Mouse (Mus musculus) erythroblast, adult 5-6 weeks (primary cell): ENCODE data around the gene Nmrk1. TPM values are rescaled to one million over a fixed set of nuclear protein-coding genes. Genes with fewer than 3 reads are reported as not detected.
A peak's percentile ranks its signal among the peaks of the same experiment; 100 is the strongest.
"Not testable (repeated sequence)": the region's sequence is repeated elsewhere in the genome, so short reads cannot be mapped to it uniquely, and the experiment has no call there.

Source experiments
- ATAC-seq: replicated peaks from 2 replicates; pipeline ENCODE4 v1.8.0; 2016; ENCODE audit warnings: moderate number of reproducible peaks, mild to moderate bottlenecking, moderate TSS enrichment, inconsistent platforms; ENCODE audit not compliant: poor library complexity, low FRiP score, severe bottlenecking
- total RNA-seq, 2 experiments: library from RNA; stranded (forward) in 1 of 2; stranded (reverse) in 1 of 2; fragments of 150-400 nt in 1 of 2; fragments of 200-764, 138-1000 nt in 1 of 2; gene quantifications; 2 replicates each; pipeline versions ENCODE4 v1.2.3 to v1.2.4; 2015 to 2017; ENCODE audit warnings: low replicate concordance in 2 of 2

The Nmrk1 gene
- total RNA-seq (2015; ENCODE audit: low replicate concordance) (0.63 and 1.7 TPM in 2 replicates), total RNA-seq (2017; ENCODE audit: low replicate concordance) (1.1 and 1.8 TPM in 2 replicates)

DNA sequence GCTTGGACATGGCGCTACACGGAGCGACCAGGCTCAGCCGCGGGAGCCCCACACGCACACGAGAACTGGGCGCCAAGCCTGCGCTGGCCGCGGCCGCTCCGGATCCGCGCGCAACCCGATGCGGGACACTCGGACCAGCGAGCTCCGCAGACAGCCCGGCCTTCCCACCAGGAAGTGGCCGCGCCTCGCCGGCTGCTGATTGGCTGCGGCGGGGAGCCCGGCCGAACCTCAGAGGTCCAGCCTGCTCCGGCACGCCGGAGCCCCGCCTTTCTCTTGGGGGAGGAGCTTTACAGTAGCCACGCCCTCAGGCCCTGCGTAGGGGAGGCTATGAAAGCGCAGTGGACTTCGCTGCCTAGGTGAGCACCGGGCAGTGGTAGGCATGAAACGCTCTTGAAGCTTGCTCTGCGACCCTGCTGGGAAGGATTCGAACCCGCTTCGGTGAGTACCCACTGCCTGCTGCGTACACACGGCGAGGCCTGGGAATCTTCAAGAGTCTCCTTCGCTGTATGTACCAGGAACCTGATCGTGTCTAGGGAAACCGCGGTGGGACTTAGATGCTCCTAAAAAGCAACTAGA lies at the start of gene Nmrk1, which contains the start of gene Ostf1:
TSS of gene Nmrk1 (plus strand) at position 307 of the 576 bp plus-strand sequence.
TSS of gene Ostf1 (minus strand) at position 180 of the 576 bp plus-strand sequence.
- ATAC-seq: peak; percentile 98

DNA sequence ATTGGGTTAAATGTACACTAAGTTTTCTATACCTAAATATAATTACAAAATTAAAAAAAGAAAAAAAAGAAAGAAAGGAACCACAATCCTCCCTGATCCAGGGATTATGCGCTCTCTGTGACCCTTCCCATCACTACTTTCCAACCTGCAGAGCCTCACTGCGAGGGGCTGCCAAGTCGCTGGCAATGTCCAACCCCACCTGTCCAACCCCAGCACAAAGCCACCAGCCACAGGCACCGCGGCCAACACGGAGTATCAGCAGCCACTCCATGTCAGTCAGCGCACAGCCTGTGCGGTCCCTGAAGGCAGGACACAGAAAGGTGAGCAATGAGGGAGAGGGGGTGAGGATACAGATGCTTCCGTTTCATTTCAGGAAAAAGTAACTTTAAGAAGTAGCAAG lies 49.5 kb upstream of the Nmrk1 start:
- no peak for ATAC-seq

DNA sequence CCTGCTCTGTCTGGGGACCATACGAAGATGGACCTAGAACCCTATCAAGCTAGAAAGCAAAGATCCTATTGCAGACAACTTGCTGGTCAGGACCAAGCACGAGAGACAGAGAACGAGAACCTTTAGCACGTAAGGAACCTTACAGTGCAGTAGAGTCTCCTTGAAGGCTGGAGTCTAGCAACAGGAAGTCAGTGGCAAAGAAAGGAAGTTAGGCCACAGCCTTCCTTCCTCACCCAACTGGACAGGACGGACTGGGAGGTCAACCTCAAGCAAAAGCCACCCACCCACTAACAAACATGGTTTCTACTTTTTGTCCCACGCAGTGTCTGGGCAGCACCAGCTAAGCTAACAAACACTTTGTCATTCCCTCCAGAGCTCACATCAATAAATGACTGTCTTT lies 48.9 kb upstream of the Nmrk1 start:
- ATAC-seq: no peak

DNA sequence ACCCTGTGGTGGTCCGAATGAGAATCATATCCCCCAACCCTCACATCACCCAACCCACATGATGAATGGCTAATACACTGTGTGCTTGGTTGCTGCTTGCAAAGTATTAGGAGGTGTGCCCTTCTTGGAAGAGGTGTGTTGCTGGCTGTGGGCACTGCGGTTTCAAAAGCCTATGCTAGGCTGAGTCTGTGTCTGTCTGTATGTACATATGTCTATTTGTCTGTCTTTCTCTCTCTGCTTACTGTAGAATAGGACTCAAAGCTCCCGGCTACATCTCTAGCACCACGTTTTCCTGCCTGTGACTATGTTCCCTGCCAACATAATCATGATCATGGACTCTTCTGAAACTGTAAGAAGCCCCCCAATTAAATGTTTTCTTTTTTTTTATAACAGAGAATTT lies 48.0 kb upstream of the Nmrk1 start:
- ATAC-seq: no peak

DNA sequence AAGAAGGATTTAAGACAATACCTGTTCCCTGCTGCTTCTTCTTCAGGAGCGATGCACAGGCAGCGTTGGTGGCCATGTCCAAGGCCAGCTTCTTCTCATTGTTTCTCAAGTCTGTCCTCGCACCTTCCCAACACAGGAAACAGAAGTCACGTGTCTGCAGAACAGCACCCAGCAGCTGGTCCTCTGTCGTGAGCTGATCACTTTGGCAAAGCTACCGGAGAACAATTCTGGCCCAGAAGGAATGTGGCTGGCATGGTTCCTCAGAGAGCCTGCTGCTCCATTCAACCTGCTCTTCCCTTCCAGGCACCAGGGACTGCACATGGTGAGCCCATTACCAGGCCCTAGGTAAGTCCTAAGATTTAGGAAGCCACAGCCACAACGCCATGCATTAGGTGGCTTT lies 47.1 kb upstream of the Nmrk1 start:
- ATAC-seq: no peak

DNA sequence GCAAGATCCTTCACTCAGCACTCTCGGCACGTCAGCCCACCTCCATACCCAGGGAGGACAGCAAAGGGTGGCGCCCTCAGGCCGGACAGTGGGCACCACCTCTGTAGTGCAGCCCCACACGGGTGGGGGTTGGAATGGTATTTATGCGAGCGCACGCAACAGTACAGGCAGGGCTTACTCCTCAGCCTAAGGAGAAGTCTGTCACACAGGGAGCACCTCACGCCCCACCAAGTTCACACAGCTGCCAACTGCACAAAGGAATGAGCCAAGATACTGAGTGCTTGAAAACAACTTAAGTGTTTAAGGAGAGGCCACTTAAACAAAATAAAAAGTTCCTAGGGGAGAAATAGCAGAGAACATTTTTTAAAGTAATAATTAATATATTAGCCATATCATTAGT lies 44.6 kb upstream of the Nmrk1 start:
- no peak for ATAC-seq

DNA sequence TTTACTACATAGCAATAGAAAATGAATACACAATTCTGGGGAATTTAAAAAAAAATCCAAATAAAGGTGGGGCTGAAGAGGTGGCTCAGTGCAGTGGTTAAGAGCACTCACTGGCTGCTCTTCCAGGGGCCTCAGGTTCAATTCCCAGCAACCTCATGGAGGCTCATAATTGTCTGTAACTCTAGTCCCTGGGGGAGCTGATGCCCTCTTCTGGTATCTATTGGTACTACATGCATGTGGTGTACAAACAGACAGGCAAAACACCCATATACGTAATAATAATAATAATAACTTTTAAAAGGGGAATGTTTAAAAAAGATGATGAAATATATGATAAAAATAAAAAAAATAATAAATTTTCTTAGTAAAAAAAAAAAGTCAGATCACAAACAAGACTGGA lies 43.5 kb upstream of the Nmrk1 start:
- ATAC-seq: no peak

DNA sequence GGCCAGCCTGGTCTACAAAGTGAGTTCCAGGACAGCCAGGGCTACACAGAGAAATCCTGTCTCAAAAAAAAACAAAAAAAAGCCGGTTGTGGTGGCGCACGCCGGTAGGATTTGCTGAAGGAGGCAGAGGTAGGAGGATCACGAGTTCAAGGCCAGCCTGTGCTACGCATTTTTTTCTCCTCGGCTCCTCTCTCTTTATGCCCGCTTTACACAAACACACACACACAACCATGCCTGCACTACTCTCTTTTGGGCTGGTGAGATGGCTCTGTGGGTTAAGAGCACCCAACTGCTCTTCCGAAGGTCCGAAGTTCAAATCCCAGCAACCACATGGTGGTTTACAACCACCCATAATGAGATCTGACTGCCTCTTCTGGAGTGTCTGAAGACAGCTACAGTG lies 42.9 kb upstream of the Nmrk1 start:
- not testable (repeated sequence) for ATAC-seq

DNA sequence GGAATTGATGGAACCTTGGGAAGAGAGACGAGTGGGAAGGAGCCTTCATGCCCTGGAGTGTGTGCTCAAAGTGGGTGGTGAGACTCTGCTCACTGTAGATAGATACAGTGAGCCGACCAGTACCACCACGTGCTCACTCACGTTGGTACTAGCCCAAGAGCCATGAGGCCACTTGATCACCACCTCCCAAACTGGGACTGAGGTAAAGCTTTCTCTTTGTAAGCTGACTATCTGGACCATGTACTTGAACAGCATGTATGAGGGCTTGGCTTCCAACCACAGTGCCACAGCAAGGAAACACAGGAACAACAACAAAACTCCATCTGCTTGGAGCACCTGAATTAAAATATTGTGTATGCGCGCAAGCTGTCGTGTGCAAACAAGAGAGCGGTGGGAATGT lies 42.5 kb upstream of the Nmrk1 start:
- no peak for ATAC-seq

DNA sequence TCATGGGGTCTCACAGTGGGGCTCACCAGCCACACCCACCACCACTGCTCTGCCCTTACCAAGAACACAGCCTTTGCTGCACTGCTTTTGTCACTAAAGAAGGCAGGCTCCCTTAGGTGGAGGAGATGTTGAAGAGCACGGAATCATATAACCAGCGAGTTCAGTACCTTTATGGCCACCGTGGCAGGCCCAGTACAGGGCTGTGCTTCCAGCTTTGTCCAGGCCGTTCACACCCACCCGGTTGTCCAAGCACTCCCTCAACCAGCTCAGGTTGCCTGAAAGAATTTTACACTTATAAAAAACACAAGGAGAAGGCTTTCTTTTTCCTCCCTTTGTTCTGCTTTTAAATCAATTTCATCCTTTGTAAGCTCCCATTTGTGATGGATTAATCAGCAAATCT lies 41.5 kb upstream of the Nmrk1 start:
- ATAC-seq: no peak

DNA sequence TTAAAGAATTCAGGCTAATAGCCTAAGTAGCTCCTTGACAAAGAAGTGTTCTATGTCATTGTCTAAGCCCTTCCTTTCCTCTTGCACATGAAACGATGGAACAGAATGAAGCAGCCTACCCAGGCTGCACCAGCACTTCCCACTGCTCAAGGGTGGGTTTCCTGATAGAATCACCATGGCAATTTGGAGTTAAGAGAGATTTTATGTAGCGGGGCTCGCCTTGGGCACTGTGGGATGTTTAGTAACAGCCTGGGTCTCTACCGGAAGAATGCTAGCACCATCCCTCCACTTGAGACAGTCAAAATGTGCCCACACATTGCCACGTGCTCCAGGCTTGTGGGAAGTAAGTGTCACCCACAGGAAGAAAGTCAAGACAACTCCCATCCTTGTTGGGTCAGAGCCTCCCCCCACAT lies 40.8 kb upstream of the Nmrk1 start:
- ATAC-seq: no peak

DNA sequence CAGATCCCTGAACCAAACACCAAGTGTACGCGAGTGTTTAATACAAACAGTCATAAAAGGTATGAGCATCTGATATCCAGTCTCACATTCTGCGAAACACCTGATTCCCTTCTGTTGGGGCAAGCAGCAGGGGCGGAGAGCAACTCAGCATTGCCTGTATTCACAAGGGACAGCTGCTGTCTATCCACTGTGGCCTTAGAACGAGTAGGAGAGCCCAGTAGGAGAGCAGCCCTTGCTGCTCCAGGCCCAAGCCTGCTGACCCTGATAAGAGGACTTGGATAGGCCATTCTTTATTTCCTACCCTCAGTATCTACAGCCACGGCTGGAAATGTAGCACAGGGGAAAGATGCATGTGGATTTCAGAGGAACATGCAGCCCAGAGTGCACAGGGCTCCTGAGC lies 38.8 kb upstream of the Nmrk1 start:
- no peak for ATAC-seq

DNA sequence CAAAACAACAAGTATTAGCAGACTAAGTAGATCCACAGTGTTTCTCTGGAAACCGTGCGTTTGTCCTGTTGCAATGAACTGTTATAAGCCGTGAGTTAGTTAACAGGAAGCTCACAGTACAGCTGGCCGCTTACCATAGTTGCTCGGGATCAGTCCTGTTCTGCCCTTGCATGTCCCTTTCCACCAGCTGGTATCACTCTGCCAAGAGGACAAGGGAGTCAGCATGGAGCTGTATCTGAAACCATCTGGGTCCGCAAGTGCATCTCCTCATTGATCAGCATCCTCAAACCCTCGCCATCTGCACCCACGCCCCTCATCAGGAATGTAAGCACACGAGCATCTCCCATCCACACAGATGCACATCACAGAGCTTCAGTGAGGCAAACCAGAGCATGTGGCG lies 38.0 kb upstream of the Nmrk1 start:
- ATAC-seq: no peak

DNA sequence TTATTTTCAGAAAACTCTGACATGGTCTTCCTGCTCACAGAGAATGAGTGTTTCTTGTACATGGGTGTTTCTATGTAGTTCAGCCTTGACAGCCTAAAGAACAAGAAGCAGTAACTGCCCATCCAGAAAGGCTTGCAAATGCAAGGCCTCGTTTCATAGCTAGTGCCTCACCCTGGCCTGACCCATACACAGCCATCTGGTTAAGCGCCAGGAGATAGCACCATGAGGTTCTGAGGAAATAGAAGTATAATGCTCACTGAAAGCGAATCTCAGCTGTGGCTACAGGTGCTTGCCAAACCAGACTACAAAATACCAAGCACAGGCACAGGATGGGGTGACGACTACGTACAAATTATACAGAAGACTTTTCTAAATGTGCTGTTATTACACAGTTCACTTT lies 34.9 kb upstream of the Nmrk1 start:
- ATAC-seq: no peak

DNA sequence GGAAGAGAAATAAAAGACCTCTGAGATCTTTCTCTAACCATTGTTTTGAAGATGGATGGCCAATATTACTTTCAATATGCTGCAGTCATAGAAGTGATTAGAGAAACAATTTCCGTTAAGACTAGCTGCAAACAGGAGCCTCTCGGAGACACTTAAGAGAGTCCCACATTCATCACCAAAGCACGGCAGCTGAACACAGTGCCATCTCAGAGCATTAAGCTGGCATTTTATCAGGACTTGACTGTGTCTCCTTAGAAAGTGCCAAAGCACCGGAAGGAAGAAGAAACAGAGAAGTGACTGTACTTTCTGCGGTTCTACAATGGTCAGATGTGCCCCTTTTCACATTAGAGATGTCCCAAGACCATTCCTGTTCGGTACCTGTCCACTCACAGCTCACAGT lies 34.0 kb upstream of the Nmrk1 start:
- no peak for ATAC-seq

DNA sequence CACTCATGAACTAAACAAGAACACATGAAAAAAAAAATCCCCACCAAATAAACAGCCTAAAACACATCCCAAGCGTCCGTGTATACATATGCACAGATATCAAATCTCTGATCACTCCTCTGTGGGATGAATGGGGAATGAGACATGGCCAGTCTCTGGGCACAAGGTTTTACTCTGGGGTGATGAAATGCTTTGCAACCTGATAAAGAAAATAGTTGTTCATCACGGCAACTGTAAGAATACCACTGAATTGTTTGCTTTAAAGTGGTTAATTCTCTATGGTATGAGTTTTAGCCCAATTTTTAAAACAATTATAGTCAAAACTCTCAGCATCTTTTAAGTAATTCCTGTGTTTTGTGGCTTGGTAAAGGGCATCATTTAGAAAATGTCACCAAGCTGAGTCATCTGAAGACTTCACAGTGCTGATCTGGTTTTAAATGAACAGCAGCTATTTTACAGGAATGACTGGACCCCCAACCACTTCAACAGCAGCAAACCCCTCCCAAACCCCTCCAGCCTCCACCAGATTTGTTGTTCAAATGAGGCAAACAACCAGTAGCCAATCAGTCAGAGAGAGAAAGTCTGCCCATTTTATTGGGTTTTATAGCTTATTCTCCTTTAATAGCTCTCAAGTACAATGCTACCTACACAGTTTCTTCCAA lies 33.4 kb upstream of the Nmrk1 start:
- no peak for ATAC-seq

DNA sequence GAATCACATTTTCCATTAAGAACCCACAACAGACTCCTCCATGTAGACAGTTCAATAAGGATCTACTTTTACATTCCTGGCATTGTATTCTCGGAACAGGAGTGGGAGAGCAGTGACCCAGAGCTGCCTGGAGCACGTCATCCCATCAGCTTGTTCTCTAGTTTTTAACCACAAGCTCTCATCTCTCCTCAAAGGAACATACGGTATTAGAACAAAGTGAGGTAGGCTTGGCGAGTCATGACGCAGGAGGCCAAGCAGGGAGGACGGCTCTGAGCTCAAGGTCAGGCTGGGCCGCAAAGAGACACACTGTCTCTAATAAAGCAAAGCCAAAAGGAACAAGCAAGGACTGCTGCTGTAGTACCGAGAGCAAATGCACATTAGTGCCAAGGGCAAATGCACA lies 32.7 kb upstream of the Nmrk1 start:
- no peak for ATAC-seq

DNA sequence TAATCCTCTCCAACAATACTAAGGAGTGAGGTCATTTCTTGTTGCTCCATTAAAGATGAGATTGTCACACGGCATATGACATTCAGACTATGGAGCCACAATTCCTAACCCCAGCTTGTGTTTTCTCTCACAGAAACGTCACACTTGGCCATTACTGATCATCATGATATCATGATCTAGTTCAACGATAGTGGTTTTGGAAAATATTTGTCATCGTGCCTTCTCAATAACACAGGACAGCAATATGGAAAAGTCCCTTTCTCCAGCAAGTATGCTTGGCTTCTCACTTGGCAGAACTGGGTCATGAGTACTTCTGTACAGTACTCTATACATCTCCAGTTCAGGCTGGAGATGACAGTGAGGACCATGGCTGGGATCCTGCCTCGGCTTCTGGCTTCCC lies 32.1 kb upstream of the Nmrk1 start:
- no peak for ATAC-seq

DNA sequence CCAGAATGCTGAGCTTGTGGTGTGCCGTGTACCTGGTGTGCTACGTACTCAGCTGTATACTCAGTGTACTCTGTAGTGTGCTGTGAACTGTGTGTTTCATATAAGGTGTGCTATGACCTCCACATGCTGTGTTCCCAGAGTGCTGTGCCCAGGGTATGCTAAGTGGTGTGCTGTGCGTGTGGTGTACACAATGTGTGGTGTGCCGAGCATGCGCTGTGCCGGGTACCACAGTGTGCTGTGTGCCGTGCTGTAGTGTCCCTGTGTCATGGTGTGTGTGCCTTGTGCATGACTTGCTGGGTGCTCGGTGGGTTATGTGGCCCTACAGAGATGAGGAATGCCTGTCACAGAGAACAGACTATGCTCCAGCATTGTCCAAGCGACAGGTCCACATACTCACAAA lies 31.1 kb upstream of the Nmrk1 start:
- ATAC-seq: no peak

DNA sequence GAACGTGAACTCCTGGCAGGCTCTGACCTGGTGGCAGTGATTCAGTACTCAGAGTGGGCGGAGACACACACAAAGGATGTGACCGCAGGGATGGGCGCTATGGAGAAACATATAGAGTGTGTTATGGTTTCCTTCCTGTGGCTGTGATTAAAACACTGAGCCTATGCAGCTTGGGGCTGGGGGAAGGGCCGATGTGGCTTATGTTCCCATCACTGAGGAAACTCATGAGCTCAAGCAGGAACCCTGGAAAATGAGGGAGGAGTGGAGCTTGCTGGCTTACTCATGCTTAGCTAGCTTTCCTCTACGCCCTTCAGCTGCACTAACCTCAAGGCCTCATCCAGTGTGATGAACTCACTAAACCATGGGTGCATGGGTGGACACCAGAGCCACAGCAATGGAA lies 28.7 kb upstream of the Nmrk1 start:
- no peak for ATAC-seq

DNA sequence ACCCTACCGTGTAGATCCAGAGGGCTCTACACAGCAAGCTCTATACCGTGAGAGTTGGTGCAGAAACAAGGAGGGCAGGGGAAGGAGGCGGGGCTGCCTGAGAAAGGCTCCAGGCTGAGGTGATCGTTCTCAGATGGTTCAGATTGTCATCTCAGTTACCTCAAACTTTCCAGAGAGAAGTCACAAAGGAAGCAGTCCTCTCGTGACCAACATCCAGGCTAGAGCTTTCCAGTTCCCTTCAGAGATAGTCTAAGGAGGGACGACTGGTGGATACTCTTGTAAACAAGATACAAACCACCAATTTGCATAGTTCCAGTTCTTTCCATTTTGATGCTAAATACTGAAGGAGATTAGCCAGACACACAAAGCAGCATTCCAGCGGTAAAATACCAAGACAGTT lies 23.8 kb upstream of the Nmrk1 start:
- ATAC-seq: no peak

DNA sequence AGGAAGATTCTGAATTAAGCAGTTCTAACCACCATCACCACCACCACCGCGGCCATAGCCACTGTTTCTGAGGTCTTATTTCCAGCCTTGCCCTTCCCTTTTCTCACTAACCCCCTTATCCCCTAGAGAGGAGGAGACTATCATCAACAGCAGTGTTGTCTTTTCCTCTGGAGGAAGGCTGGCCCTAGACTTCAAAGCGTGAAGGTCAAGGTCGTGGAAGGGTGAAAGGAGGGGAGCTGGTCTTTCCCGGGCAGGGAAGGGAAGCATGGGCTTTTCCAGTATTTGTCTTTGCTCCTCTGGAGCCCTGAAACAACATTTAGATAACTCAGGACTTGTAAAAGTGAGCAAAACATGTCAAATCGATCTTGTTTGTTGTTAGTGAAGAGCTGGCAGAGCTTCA lies 22.8 kb upstream of the Nmrk1 start:
- ATAC-seq: no peak
